Mouse (Mus musculus): ENCODE results near the gene Mtnr1a. TPM values are rescaled to one million over a fixed set of nuclear protein-coding genes. Genes with fewer than 3 reads are reported as not detected.

Gene Mtnr1a
- 1.1 TPM for polyA plus RNA-seq (2014; fragmentation: Illumina TruSeq; extraction: RNeasy Lipid Tissue Mini Kit (QIAGEN cat#74804); ENCODE audit: low read depth, low replicate concordance)

GRCm38 (mm10) chr8:45068759-45069386 is at the start of gene Mtnr1a:
Gene Mtnr1a, plus strand, starts transcription at chr8:45069137.

Other genes starting within 250 kb of the Mtnr1a start
- gene Fat1, start 133.7 kb upstream of the Mtnr1a start, polyA plus RNA-seq (2014; fragmentation: Illumina TruSeq; extraction: RNeasy Lipid Tissue Mini Kit (QIAGEN cat#74804); ENCODE audit: low read depth, low replicate concordance), result 3.3 TPM
- gene F11, start 192.9 kb downstream of the Mtnr1a start, polyA plus RNA-seq (2014; fragmentation: Illumina TruSeq; extraction: RNeasy Lipid Tissue Mini Kit (QIAGEN cat#74804); ENCODE audit: low read depth, low replicate concordance), result 59.8 TPM
- gene Klkb1, start 225.7 kb downstream of the Mtnr1a start, polyA plus RNA-seq (2014; fragmentation: Illumina TruSeq; extraction: RNeasy Lipid Tissue Mini Kit (QIAGEN cat#74804); ENCODE audit: low read depth, low replicate concordance), result 225 TPM
- 1.4 TPM for gene Gm45753, start 239.3 kb downstream of the Mtnr1a start, polyA plus RNA-seq (2014; fragmentation: Illumina TruSeq; extraction: RNeasy Lipid Tissue Mini Kit (QIAGEN cat#74804); ENCODE audit: low read depth, low replicate concordance)